Mouse (Mus musculus) embryonic fibroblast, embryonic 13.5 days (primary cell): ENCODE measurements around the gene Eif4enif1.

Experiments used
- CTCF ChIP-seq: IDR thresholded peaks from 2 replicates; pipeline ENCODE4 v1.5.1; 2011; ENCODE audit warnings: mild to moderate bottlenecking, control low read depth, low read length, moderate library complexity, borderline replicate concordance; ENCODE audit not compliant: insufficient read depth
- POLR2A ChIP-seq: IDR thresholded peaks from 2 replicates; pipeline ENCODE4 v1.6.1; 2011; ENCODE audit warnings: low read depth, mild to moderate bottlenecking, control low read depth, low read length, moderate library complexity

DNA sequence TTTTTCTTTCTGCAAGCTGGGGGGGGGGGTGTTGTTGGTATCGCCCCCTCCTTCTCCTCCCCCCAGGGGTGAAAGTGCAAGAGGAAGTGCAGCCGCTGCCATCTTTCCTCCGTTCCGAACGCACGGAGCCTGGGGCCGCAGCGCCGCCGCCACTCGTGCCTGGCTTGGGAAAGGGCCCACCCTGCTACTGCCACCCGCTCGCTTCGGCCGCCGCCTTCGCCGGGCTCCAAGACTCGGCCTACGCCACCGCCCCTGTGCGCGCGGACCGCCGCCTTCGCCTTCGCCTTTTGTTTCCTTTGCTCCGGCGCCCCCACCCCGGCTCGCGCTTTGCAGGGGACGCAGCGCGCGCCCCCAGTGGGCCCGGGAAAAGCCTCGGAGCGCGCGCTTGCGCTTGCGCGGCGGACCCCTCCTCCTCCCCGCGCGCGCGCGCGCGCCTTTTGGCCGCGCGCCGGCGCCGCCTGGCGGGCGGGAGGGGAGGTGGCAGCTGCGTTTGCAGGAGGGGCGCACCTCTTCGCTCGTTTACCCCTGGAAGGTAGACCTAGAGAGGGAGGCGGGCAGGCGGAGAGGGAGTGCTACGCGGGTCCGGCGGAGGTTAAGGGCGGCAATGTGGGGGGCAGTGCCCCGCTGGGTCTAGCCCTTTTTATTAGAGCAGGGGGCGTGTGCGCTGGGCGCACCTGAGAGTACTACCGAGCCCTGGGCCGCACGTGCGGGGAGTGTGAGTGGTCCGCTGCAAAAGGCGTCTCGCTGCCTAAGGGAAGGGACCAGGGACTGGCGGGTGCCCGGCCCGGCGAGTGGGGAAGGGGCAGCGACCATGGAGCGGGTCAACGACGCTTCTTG is 87.8 kb downstream of the Eif4enif1 start:
- TF ChIP-seq POLR2A, result peak; percentile 63
- TF ChIP-seq CTCF, result peak; percentile 58
